Mouse (Mus musculus): ENCODE results near the gene Gprin1. TPM values are rescaled to one million over a fixed set of nuclear protein-coding genes. Genes with fewer than 3 reads are reported as not detected.

Gene Gprin1
- total and polyA plus RNA-seq, 3 experiments: not detected

GRCm38 (mm10) chr13:54757093-54757830, 7.6 kb upstream of the Gprin1 start:
- Histone ChIP-seq H3K27me3 (ENCODE audit: control insufficient read depth in 1 of 2, insufficient read depth in 2 of 2, low read length in 2 of 2) (no peaks in the 10 kb centered on the region), H3K79me2 (ENCODE audit: control insufficient read depth, insufficient read depth, low read length, poor library complexity) (no peaks in the 10 kb centered on the region), H3K9me3 (replicated peaks; ENCODE audit: insufficient read depth, low read length) (no peaks in the 10 kb centered on the region), H3K4me3 (ENCODE audit: control insufficient read depth in 1 of 2, insufficient read depth in 1 of 2, low read depth in 2 of 2, low read length in 2 of 2) (no peak overlapping the region), H3K27ac (ENCODE audit: control insufficient read depth, low read depth, low read length) (no peak overlapping the region), H3K36me3 (ENCODE audit: control insufficient read depth in 1 of 2, insufficient read depth in 2 of 2, low read length in 2 of 2) (no peaks in the 10 kb centered on the region), H3K4me1 (ENCODE audit: control insufficient read depth in 1 of 2, insufficient read depth in 2 of 2, low read length in 2 of 2) (no peaks in the 10 kb centered on the region), H3K9ac (ENCODE audit: control insufficient read depth, low read depth, low read length, poor library complexity, severe bottlenecking) (no peak overlapping the region)
- DNase-seq (ENCODE audit: low read depth, low spot score): no peak
- TF ChIP-seq E2F4 (IDR thresholded peaks at IDR 0.05; ENCODE audit: borderline replicate concordance, low read depth, low read length) (no peak), MYC (IDR thresholded peaks at IDR 0.05; ENCODE audit: low read depth, low read length) (no peak), KAT2A (conservative IDR thresholded peaks at IDR 0.05; ENCODE audit: low read depth, low read length) (no peak), GATA1 (IDR thresholded peaks at IDR 0.05; ENCODE audit: low read depth, low read length) (no peak)

DNA sequence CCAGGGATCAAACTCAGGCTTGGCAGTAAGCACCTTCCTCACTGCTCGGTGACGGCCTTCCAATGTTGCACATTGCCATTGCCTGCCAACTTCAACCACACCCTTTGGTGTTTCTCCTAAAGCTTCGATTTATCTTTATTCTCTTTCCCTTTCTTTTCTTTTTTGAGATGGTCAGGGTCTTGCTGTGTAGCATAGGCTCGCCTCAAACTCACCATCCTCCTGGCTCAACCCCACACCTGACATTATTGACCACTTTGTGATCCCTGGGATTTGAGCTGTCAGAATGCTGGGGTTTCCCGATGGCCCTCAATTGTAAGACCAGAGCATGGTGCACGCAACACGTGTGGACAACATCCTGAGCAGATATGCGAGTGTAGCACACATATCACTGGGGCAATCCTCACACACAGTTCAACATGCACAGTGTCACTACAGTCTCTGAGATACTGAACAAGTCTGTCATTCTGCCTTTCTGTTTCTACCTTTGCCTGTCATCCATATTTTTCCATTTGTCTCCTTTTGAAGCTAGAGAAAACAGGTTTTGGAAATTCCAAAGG, 6.6 kb upstream of the Gprin1 start:
- no peaks in the 10 kb centered on the region for H3K9me3 ChIP-seq (replicated peaks; ENCODE audit: insufficient read depth, low read length)
- no peaks in the 10 kb centered on the region for H3K79me2 ChIP-seq (ENCODE audit: control insufficient read depth, insufficient read depth, low read length, poor library complexity)
- H3K4me3 ChIP-seq (ENCODE audit: control insufficient read depth in 1 of 2, insufficient read depth in 1 of 2, low read depth in 2 of 2, low read length in 2 of 2): no peak overlapping the region
- H3K27me3 ChIP-seq (ENCODE audit: control insufficient read depth in 1 of 2, insufficient read depth in 2 of 2, low read length in 2 of 2): no peaks in the 10 kb centered on the region; a peak in 1 of 4 replicates
- no peak overlapping the region for H3K9ac ChIP-seq (ENCODE audit: control insufficient read depth, low read depth, low read length, poor library complexity, severe bottlenecking)
- TF ChIP-seq ZNF384 (IDR thresholded peaks at IDR 0.05; ENCODE audit: low read depth, low read length): no peak
- H3K4me1 ChIP-seq (ENCODE audit: control insufficient read depth in 1 of 2, insufficient read depth in 2 of 2, low read length in 2 of 2): no peaks in the 10 kb centered on the region
- H3K27ac ChIP-seq (ENCODE audit: control insufficient read depth, low read depth, low read length): no peak overlapping the region
- DNase-seq (ENCODE audit: low read depth, low spot score): no peak
- no peaks in the 10 kb centered on the region for H3K36me3 ChIP-seq (ENCODE audit: control insufficient read depth in 1 of 2, insufficient read depth in 2 of 2, low read length in 2 of 2)

DNA sequence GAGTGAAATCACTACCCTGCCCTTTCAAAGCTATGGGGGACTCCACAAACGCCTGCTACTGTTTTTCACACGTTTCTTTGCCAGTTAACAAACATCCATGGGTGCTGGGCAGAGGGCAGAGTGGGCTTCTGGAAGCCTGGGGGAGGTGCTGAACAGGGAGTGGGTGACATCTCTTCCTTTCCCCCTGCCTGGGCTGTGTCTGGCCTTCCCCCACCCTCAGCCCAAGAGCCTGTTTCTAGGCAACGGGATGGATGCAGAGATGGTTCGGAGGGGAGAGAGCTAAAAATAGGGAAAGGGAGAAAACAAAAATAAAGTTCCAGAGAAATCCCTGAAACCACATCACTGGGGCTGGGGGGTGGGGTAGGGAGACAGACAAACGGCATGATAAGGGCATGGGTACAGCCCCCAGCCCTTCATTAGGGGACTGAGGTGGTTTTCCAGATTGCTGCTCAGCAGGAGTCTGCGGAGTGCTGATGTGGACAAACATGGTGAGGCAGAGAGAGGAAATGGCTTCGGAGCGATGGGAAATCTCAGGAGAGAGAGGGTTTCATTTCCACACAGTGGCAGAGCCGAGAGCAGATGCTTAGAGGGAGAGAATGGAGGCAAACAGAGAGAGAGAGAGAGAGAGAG, 5.6 kb upstream of the Gprin1 start:
- Histone ChIP-seq H3K36me3 (ENCODE audit: control insufficient read depth in 1 of 2, insufficient read depth in 2 of 2, low read length in 2 of 2) (no peaks in the 10 kb centered on the region), H3K4me3 (ENCODE audit: control insufficient read depth in 1 of 2, insufficient read depth in 1 of 2, low read depth in 2 of 2, low read length in 2 of 2) (no peak overlapping the region), H3K27me3 (ENCODE audit: control insufficient read depth in 1 of 2, insufficient read depth in 2 of 2, low read length in 2 of 2) (no peaks in the 10 kb centered on the region; a peak in 1 of 4 replicates), H3K4me1 (ENCODE audit: control insufficient read depth in 1 of 2, insufficient read depth in 2 of 2, low read length in 2 of 2) (no peaks in the 10 kb centered on the region), H3K9me3 (replicated peaks; ENCODE audit: insufficient read depth, low read length) (no peaks in the 10 kb centered on the region), H3K27ac (ENCODE audit: control insufficient read depth, low read depth, low read length) (no peak overlapping the region), H3K9ac (ENCODE audit: control insufficient read depth, low read depth, low read length, poor library complexity, severe bottlenecking) (no peak overlapping the region), H3K79me2 (ENCODE audit: control insufficient read depth, insufficient read depth, low read length, poor library complexity) (no peaks in the 10 kb centered on the region)
- no peak for TF ChIP-seq SMC3 (IDR thresholded peaks at IDR 0.05; ENCODE audit: low read depth, low read length)
- no peak for DNase-seq (ENCODE audit: low read depth, low spot score)
